Mouse (Mus musculus) ovary, postnatal 14 days (tissue): ENCODE measurements around the gene Cyp2a5.
"Not testable (repeated sequence)": the region's sequence is repeated elsewhere in the genome, so short reads cannot be mapped to it uniquely, and the experiment has no call there.

Experiments used
- DNase-seq: peaks from one replicate; pipeline ENCODE4 v3.0.0; 2022; ENCODE audit warnings: low spot score

Gene Cyp2a5

DNA sequence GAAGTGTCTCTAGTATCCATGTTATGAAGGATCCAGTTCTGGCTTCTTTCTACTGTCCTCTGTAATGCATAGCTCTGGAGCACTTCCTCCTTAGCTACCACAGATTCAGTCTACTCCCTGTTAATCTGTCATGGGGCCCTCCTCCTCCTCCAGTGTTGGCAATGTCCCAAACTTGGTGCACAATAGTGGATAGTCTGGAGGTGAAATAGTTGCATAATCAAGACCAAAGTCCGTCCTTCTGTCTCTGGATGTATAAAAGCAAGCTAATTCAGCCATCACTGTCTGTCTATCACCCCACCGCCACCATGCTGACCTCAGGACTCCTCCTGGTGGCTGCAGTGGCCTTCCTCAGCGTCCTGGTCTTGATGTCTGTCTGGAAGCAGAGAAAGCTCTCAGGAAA lies at the start of gene Cyp2a5:
Cyp2a5 (plus strand) TSS at position 247 of the 400 bp plus-strand sequence.
- DNase-seq, result not testable (repeated sequence)

DNA sequence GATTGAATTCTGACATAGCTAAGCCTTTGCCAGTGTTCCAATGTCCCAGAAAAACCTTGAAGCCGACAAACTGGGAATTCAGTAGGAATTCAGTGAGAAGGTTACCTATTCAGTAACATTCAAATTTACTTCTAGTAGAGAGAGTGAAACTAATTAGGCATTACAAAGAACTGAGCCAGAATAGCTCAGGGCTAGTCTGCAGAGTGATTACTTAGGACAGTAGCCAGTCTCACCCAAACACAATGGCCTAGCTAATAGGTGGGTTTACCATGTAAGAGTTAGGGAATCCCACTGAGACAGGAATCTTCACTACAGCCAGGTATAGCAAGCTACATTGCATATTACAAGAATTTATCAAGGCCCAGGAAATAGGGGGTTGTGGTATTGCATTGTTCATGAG lies 49.1 kb upstream of the Cyp2a5 start:
- not testable (repeated sequence) for DNase-seq

DNA sequence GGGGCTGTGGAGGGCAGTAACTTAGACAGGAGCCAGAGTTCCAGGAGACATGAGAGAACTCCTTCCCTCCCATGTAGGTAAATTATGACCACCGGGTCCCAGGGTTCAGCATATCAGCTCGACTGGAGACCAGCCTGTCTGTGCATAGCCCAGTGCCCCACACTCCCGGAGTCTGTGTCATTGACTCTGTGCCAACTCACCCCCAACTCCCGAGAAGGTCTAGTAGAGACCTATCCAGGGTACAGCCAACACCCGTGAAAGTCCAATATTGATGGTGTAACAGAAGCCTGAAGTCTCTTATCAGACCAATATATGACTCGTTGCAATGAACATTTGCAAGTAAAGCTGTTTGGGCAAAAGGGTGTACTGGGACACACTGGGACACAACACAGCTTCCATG lies 45.1 kb upstream of the Cyp2a5 start:
- no peak for DNase-seq

DNA sequence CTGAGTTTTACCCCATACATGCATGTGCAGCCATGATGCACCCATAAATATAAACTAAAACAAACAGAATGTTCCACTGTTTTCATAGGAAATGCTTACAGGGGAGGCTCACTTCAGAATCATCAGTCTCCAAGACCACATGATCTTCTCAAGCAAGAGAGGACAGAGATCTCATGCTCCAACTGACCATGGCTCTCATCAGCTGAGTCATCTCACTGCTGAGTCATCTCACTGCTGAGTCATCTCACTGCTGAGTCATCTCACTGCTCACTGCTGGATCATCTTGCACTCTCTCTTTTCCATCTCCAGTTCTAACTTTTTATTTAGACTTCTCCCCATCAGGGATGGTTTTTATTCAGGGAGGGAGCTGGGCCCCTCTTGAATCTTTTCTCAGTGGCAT lies 35.0 kb upstream of the Cyp2a5 start:
- DNase-seq, result no peak

DNA sequence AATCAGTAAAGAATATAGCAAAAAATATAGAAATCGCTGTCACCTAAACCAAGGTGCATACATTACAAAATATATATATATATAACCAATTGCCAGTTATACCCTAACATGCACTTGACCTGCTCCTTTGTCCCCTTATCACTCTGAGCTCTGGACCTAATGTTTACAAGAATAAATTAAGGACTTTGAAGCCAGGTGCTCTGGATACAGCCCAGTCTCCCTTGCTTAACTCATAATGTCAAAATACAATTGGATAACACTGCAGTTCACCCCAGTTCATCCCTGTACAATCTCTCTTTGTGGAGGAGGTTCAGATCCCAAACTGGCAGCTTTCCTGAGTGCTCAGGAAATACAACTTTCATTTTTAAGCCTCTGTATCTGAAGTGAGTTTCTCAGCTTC lies 34.1 kb upstream of the Cyp2a5 start:
- DNase-seq, result no peak

DNA sequence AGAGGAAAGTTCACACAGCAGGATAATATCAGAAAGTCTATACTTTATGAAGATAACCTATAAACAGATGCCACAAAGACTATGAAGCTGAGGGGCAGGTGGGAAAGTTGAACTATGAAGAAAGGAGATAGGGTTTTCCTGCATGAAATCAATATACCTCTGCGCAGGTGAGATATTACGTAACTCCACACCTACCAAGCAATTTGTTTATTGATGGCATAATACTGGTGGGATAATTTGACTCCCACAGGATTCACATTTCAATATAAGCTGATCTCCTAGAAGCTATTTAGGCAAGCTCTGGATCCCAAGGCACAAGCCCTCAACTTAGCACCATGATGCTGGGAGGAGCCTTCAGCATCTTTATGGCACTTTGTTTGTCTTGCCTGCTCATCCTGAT lies 26.5 kb upstream of the Cyp2a5 start, which contains the start of gene Cyp2g1:
Cyp2g1 (plus strand) TSS at position 301 of the 400 bp plus-strand sequence.
- no peak for DNase-seq

DNA sequence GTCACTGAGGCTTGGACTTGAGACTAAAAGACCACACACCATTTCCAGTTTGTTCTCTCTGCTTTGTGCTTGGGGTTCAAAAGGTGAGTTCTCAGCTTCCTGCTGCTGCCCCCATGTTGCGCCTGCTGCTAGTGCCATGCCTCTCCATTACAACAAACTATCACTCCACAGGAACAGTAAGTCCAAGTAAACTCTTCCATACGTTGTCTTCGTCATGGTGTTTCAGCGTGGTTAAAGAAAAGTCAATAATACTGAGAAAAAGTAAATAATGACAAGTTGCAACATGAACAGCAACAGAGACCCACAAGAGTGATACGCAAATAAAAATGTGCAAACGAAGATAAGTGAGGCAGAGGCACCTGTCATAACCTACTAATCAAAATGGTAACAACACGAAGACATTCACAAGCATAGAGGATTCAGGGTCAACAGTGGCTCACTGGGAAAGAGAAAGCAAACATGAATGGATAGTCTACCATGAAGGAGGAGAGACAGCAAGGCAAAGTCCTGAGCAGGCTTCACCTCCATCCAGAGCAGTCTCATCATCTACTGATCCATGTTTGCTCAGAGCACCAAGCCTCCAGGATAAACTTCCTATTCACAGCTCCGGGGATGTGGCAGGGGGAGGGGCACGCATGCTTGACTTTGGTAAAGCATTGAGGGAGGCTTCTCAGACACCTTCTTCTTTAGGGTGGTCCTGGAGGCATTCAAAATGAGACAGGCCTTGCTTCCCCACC lies 3.4 kb upstream of the Cyp2a5 start:
- DNase-seq, result not testable (repeated sequence)

DNA sequence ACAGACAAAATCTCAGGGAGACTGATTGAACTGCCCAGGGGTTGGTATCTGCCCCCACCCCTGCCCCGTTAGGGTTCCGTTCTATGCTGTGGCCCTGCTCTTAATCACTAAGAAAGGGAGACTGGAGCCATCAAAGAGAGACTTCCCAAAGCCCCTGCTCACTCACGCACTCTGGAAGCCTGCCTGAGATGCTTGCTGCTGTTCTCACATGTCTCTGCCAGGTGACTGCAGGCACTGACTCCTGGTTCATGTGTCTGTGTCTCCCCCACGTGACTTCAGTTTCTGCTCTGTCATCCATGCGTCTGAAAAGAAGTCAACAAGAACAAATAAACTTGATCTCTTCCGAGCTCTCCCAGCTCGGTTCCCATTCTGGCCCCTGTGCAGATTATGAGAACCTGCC lies 2.4 kb upstream of the Cyp2a5 start:
- DNase-seq, result not testable (repeated sequence)

DNA sequence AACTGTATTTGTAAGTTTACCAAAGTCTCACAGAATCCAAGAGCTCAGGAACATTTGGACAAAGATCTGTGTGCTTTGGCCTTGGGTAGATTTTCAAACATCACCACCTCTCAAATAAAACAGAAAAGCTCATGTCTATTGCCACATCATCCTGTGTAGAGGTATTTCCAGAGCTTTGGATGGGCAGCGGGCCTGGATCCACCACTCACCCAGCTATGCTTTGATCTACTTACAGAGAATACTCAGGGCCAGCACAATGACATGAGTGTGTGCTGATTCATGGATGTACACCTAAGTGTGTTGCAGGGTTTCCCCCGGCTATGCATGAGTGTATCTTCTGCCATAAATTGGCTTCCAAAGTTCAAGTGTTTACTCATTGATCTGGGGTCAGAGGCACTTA lies 8.3 kb downstream of the Cyp2a5 start:
- DNase-seq, result not testable (repeated sequence)

DNA sequence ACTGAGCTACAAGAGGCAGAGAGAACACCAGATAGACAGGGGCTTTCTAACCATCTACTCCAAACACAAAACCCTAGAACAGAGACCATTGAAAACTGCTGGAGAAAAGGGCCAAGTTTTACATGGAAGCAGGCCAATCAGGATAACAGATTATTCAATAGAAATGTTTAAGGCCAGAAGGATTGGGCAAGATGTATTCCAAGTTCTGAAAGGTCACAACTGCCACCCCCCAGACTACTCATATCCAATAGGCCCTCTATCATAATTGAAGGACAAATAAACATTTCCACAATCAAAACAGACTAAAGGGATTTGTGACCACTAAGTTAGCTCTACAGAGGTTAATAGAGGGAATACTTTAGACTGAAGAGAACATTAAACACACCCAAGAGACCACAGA lies 15.0 kb downstream of the Cyp2a5 start:
- not testable (repeated sequence) for DNase-seq

DNA sequence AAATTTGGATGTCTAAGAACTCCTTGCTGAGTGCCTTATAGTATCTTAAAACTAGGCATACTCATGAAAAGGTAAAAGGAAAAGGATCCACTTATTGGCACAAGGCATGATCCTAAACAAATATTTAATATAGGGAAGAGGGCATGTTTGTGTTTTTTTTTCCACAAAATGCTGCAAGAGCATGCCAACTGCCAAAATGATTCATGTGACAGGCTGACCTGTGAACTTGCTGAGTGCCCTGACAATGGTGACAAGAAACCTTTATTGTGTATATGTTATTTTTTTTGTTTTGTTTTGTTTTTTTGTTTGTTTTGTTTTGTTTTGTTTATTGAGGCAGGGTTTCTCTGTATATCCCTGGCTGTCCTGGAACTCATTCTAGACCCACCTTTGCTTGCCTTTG lies 43.5 kb downstream of the Cyp2a5 start:
- not testable (repeated sequence) for DNase-seq

DNA sequence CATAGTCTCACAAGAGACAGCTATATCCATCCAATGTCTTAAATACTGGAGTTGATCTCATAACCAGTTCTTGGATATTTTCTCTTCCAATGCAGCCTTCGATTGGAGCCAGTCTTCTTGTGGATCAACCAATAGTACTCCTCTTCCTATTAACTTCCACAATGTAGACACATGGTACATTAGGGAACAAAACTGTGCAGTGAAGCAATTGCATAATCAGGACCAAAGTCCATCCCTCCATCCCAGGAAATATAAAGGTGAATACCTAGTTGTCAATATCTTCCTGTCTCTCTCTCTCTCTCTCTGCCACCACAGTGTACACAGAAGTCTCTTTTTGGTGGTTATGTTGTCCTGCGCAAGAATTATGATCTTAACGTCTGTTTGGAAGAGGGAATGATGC lies 45.5 kb downstream of the Cyp2a5 start:
- DNase-seq, result not testable (repeated sequence)
